Mouse (Mus musculus) brain, embryonic 14.5 days (tissue): ENCODE measurements around the gene Casc3. TPM values are rescaled to one million over a fixed set of nuclear protein-coding genes. Genes with fewer than 3 reads are reported as not detected.
A peak's percentile ranks its signal among the peaks of the same experiment; 100 is the strongest.

ENCODE experiments used
- DNase-seq: peaks from one replicate; pipeline ENCODE4 v3.0.0-alpha.2; 2011; ENCODE audit warnings: low read depth
- CTCF ChIP-seq: fragments of 200-500 bp; IDR thresholded peaks from 2 replicates; pipeline ENCODE4 v1.5.1; 2012; ENCODE audit warnings: inconsistent platforms, mild to moderate bottlenecking, moderate library complexity, borderline replicate concordance; ENCODE audit not compliant: insufficient read depth, insufficient read length; ENCODE audit errors: extremely low read depth
- POLR2A ChIP-seq: fragments of 200-500 bp; IDR thresholded peaks from 2 replicates; pipeline ENCODE4 v1.6.1; 2012; ENCODE audit warnings: mild to moderate bottlenecking, inconsistent platforms, borderline replicate concordance; ENCODE audit not compliant: poor library complexity, insufficient read depth, insufficient read length, severe bottlenecking; ENCODE audit errors: extremely low read depth
- polyA plus RNA-seq: library from polyadenylated mRNA; depleted of rRNA; stranded (reverse); fragments of >200 nt; gene quantifications from 2 replicates; pipeline ENCODE4 v1.2.3, GENCODE M21; 2012

Casc3 gene
- polyA plus RNA-seq, 1 experiment, result 74.3 TPM

- TF ChIP-seq POLR2A, result no peak
- no peak for TF ChIP-seq CTCF
- DNase-seq, result peak; percentile 88
Observed at GRCm38 (mm10) chr11:98767276-98767675, 37.4 kb upstream of the Casc3 start.

GRCm38 (mm10) chr11:98767713-98768112 lies 37.0 kb upstream of the Casc3 start:
- peak; percentile 80 for DNase-seq
- TF ChIP-seq CTCF (no peak), POLR2A (no peak)

- DNase-seq, result peak; percentile 44
- TF ChIP-seq CTCF, result no peak
Observed at GRCm38 (mm10) chr11:98768127-98769006, 36.3 kb upstream of the Casc3 start.

GRCm38 (mm10) chr11:98769007-98769954 lies 35.4 kb upstream of the Casc3 start:
- DNase-seq, result no peak
- TF ChIP-seq CTCF (no peak), POLR2A (no peak)

GRCm38 (mm10) chr11:98770096-98770975 lies 34.4 kb upstream of the Casc3 start:
- DNase-seq, result no peak
- TF ChIP-seq POLR2A (no peak), CTCF (no peak)

- no peak for DNase-seq
- TF ChIP-seq POLR2A (no peak), CTCF (no peak)
Observed at GRCm38 (mm10) chr11:98771131-98771530, 33.6 kb upstream of the Casc3 start.

GRCm38 (mm10) chr11:98771844-98772525 lies 32.7 kb upstream of the Casc3 start:
- TF ChIP-seq POLR2A (no peak), CTCF (no peak)
- no peak for DNase-seq

- DNase-seq, result no peak
- no peak for TF ChIP-seq CTCF
- no peak for TF ChIP-seq POLR2A
Observed at GRCm38 (mm10) chr11:98772667-98773171, 32.0 kb upstream of the Casc3 start.

- peak; percentile 97 for DNase-seq
- no peak for TF ChIP-seq POLR2A
- no peak for TF ChIP-seq CTCF
Observed at GRCm38 (mm10) chr11:98773635-98774295, 30.9 kb upstream of the Casc3 start.

GRCm38 (mm10) chr11:98774582-98775347 lies 29.9 kb upstream of the Casc3 start, which contains the start of gene Nr1d1:
Gene Nr1d1 (minus strand): TSS chr11:98775333.
- no peak for DNase-seq
- no peak for TF ChIP-seq CTCF
- no peak for TF ChIP-seq POLR2A
